Mouse (Mus musculus) CD4-positive, CD25-positive, alpha-beta regulatory T cell, adult 2 months (primary cell): ENCODE measurements at regions not wholly inside any gene's neighbourhood (a gene's known extent, or its start where the extent isn't known, plus 50 kb on each side); places are given as distances from the start of the nearest gene placed in this dataset.

Experiments used
- DNase-seq: peaks from one replicate; pipeline ENCODE4 v3.0.0-alpha.2; 2012; ENCODE audit warnings: low read depth, low spot score

DNA sequence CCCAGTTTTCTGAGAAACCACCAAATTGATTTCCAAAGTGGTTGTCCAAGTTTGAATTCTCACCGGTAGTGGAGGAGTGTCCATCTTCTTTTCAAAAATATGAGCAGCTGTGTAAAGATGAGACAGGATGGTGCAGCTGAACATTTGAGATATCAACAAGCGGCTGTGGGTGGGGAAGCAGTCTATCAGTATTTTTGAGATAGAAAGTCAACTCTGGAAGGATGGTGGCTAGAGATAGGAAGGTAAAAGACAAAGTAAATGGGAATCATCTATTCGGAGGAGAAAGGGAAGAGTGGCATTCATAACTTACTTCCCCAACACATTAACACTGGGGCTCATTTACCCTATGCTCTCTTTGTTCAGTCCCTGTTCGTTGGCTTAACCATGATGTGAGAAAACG, 146.9 kb upstream of the Gmnc start:
- DNase-seq = no peak

DNA sequence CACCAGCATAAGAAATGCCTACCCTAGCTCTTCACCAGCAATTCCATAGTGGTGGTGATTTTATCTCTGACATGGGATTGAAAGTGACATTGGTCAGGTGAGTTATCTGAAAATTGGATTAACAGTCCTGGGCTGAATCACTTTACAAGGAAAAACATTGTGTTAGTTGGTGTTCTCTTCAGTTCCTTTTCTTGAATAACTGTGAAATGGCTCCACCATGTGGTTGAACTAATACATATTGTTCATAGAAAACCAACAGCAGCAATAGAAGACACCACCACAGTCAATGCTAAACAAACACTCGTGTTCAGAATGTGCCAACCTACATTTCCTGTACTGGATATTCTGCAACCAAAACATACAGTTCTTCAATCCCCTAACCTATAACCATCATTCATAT, 147.5 kb upstream of the Gmnc start:
- DNase-seq = peak; percentile 1

DNA sequence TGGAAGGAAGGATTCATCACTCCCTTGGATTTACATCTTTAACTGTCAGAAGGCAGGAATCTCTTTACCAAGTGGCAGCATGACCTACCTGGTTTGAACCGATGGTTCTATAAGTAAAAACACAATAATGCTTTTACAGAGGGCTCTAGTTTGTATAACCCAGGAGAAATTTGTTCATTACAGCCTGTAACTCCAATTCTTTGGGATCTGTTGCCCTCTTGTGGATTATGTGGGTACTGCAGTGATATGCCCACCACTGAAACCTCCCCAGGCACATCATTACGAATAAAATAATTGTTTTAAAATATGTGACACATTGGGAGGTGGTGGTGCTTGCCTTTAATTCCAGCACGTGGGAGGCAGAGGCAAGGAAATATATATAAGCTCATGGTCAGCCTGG, 148.6 kb upstream of the Gmnc start:
- DNase-seq = peak; percentile 54

DNA sequence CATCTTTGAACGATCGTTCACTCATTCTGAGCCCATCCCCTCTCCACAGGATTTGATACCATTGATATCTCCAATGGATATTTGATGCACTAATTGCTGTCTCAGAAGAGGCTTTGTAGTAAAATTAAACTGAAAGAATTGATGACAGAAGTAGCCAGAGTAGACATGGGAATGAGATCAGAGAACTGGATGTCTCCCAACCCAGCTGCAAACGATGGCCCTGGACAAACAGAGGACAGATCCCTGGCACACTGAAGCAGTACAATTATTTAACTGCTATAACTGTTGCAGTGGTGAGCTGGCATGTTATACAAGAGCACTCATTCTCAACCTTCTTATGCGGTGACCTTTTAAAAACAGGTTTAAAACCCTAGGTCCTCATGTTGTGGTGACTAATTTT, 151.5 kb upstream of the Ostn start:
- no peak for DNase-seq

DNA sequence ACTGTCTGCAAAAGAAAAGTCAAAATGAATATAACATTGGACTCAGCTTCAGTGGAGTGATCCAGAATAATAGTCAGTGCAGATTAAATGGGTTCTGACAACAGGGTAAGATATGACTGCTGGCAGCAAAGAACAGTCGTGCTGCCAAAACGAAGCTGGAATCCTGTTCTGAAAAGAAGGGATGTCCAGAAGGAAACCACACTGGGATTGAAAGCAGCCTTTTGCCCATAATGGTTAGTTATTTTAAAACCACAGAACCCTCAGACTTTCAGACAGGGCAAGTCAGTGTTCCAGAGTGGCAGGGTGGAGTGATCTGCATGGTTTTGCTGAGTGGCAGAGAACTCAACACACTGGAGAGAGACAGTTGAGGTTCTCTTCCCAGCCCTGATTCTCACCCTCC, 111.6 kb upstream of the Ostn start:
- DNase-seq = no peak
